Mouse (Mus musculus) bone marrow, adult 2 months (tissue): ENCODE measurements at regions not wholly inside any gene's neighbourhood (a gene's known extent, or its start where the extent isn't known, plus 50 kb on each side); places are given as distances from the start of the nearest gene placed in this dataset.

Experiments
- H3K27ac ChIP-seq: fragments of 200-500 bp; 2 replicates; pipeline ENCODE4 v1.5.1; 2012; ENCODE audit warnings: low read depth, mild to moderate bottlenecking, control low read depth, inconsistent platforms, low read length; ENCODE audit not compliant: control insufficient read depth, poor library complexity, insufficient read depth
- H3K4me1 ChIP-seq: fragments of 200-500 bp; 2 replicates; pipeline ENCODE4 v1.6.1; 2011; ENCODE audit warnings: low read length; ENCODE audit not compliant: control insufficient read depth, insufficient read depth
- H3K4me3 ChIP-seq: fragments of 200-500 bp; replicated peaks from 2 replicates; pipeline ENCODE3; 2011; ENCODE audit warnings: mild to moderate bottlenecking, low read depth, low read length, control low read depth; ENCODE audit not compliant: control insufficient read depth
- CTCF ChIP-seq: fragments of 200-500 bp; IDR thresholded peaks from 2 replicates; pipeline ENCODE4 v1.5.1; 2011; ENCODE audit warnings: low read length, control low read depth; ENCODE audit not compliant: control insufficient read depth, insufficient read depth
- POLR2A ChIP-seq: fragments of 200-500 bp; IDR thresholded peaks from 2 replicates; pipeline ENCODE4 v1.6.1; 2011; ENCODE audit warnings: low read depth, mild to moderate bottlenecking, control low read depth, low read length, borderline replicate concordance; ENCODE audit not compliant: control insufficient read depth
- WGBS: fragments of 180-500 bp; shearing (Covaris S2); methylation state at CpG from one replicate; pipeline ENCODE4 v1.1.7; 2018; 5-methylcytosine and 5-hydroxymethylcytosine counted together

GRCm38 (mm10) chr9:101690402-101690861 is 171.2 kb upstream of the 9630041A04Rik start:
- H3K4me3 ChIP-seq: no peak overlapping the region
- WGBS: 23% methylated on average over 12 of the region's 12 CpGs
- H3K27ac ChIP-seq: no peak overlapping the region
- no peaks in the 10 kb centered on the region for H3K4me1 ChIP-seq
- TF ChIP-seq POLR2A (no peak), CTCF (no peak)

- WGBS: 19% methylated on average over 11 of the region's 11 CpGs
- H3K4me1 ChIP-seq: no peaks in the 10 kb centered on the region
- TF ChIP-seq POLR2A (no peak), CTCF (peak; percentile 49; the same call in 1 of the 2 replicates)
- no peak overlapping the region for H3K27ac ChIP-seq
- H3K4me3 ChIP-seq: no peak overlapping the region
Observed at GRCm38 (mm10) chr9:101689532-101690401, 171.9 kb upstream of the 9630041A04Rik start.

- Histone ChIP-seq H3K4me3 (no peak overlapping the region), H3K4me1 (no peaks in the 10 kb centered on the region), H3K27ac (no peak overlapping the region)
- TF ChIP-seq POLR2A: no peak
- TF ChIP-seq CTCF: no peak
- WGBS: 68% methylated on average over 6 of the region's 6 CpGs
Observed at GRCm38 (mm10) chr9:101687226-101687625, 174.4 kb upstream of the 9630041A04Rik start.

GRCm38 (mm10) chr9:101677563-101677962 is 184.1 kb upstream of the 9630041A04Rik start:
- Histone ChIP-seq H3K4me1 (no peaks in the 10 kb centered on the region), H3K27ac (no peak overlapping the region), H3K4me3 (no peak overlapping the region)
- TF ChIP-seq POLR2A (no peak), CTCF (no peak)
- WGBS: 69% methylated on average over 2 of the region's 2 CpGs

GRCm38 (mm10) chr9:101670111-101670510 is 191.5 kb upstream of the 9630041A04Rik start:
- Histone ChIP-seq H3K4me1 (no peaks in the 10 kb centered on the region), H3K27ac (no peak overlapping the region), H3K4me3 (no peak overlapping the region)
- TF ChIP-seq CTCF: no peak
- TF ChIP-seq POLR2A: no peak
- 67% methylated on average over 1 of the region's 1 CpGs for WGBS

GRCm38 (mm10) chr9:101649816-101650215 is 211.8 kb upstream of the 9630041A04Rik start:
- WGBS: 86% methylated on average over 5 of the region's 5 CpGs
- H3K4me1 ChIP-seq: no peaks in the 10 kb centered on the region
- TF ChIP-seq POLR2A (no peak), CTCF (no peak)
- H3K4me3 ChIP-seq: no peak overlapping the region
- no peak overlapping the region for H3K27ac ChIP-seq

GRCm38 (mm10) chr9:101641524-101641923 is 220.1 kb upstream of the 9630041A04Rik start:
- 53% methylated on average over 3 of the region's 3 CpGs for WGBS
- TF ChIP-seq POLR2A (no peak), CTCF (no peak)
- no peaks in the 10 kb centered on the region for H3K4me1 ChIP-seq
- H3K4me3 ChIP-seq: no peak overlapping the region
- no peak overlapping the region for H3K27ac ChIP-seq

GRCm38 (mm10) chr9:101640598-101640997 is 221.0 kb upstream of the 9630041A04Rik start:
- no peak for TF ChIP-seq CTCF
- TF ChIP-seq POLR2A: no peak
- no peak overlapping the region for H3K4me3 ChIP-seq
- H3K27ac ChIP-seq: no peak overlapping the region
- no peaks in the 10 kb centered on the region for H3K4me1 ChIP-seq

GRCm38 (mm10) chr9:101616261-101616660 is 245.4 kb upstream of the 9630041A04Rik start:
- no peak overlapping the region for H3K4me3 ChIP-seq
- 70% methylated on average over 2 of the region's 2 CpGs for WGBS
- H3K27ac ChIP-seq: no peak overlapping the region
- no peak for TF ChIP-seq POLR2A
- TF ChIP-seq CTCF: no peak
- H3K4me1 ChIP-seq: no peaks in the 10 kb centered on the region
